Mouse (Mus musculus) lung, postnatal 36 days (tissue): ENCODE measurements around the gene Gltpd2.
"Not testable (repeated sequence)": the region's sequence is repeated elsewhere in the genome, so short reads cannot be mapped to it uniquely, and the experiment has no call there.

ENCODE experiments used
- DNase-seq: peaks from one replicate; pipeline ENCODE4 v3.0.0; 2022; ENCODE audit warnings: mixed read lengths

The Gltpd2 gene

DNA sequence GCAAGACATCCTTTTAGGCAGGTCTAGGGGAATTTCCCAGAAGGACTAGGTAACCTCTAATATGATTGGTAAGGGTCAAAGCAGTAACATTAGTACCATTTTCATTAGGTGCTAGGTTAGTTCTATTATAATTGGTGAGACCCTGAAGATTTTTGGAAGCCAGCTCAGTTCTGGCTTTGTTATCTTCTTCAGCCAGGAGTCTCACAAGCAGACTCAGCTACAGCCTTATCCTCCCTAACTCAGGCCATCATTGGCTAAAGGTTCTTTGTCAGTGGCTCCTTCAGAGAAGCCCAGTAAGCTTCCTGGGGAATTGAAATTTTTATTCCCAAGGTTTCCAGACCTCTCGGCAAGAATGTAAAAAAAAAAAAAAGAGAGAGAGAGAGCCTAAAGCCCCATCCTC, 560 bp upstream of the Gltpd2 start:
- DNase-seq: no peak

DNA sequence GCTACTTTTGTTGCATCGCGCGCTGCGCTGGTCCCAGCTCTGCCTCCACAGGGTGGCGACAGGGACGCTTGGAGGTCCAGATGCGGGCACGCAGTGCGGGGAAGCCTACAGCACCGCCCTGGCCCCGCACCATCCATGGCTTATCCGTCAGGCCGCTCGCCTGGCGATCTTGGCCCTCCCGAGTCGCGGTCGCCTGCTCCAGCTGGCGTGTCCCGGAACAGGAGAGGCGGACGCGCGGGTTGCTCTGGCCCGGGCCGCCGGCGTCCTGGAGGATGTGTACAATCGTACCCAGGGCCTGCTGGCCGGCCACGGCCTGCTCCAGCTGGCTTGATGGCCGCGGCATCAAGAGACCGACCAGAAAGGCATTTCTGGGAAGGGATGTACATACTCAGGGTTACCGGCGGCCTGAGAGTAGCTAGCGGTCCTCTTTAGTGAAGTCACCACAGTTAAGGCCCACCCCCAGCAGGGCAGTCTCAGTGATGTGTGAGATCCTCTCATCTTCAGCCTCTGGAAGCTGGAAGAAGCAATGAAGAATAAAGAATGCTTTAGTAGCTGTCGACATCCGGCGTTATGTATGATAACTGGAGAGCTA, 1.3 kb downstream of the Gltpd2 start:
- peak; percentile 35 for DNase-seq

DNA sequence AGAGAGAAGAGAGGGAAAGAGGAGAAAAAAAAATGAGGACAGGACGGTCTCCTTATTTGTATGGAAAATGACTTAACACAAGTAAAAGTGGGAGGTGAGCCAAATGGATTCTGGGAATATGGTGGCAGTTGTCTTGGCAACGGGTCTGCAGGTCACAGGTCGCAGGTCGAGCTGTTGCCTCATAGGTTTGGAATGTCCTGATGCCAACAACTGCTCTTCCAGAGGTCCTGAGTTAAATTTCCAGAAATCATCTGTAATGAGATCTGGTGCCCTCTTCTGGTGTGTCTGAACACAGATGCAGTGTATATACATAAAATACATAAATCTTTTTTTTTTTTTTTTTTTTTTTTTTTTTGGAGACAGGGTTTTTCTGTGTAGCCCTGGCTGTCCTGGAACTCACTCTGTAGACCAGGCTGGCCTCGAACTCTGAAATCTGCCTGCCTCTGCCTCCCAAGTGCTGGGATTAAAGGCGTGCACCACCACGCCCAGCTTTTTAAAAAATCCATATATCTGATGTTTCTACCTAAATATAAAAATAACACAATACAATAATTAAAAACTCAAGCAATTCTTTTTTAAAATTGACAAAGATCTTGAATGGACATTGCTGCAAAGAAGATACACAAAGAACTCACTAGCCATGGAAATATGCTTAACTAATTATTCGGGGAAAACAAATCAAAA, 4.5 kb downstream of the Gltpd2 start:
- DNase-seq: not testable (repeated sequence)

DNA sequence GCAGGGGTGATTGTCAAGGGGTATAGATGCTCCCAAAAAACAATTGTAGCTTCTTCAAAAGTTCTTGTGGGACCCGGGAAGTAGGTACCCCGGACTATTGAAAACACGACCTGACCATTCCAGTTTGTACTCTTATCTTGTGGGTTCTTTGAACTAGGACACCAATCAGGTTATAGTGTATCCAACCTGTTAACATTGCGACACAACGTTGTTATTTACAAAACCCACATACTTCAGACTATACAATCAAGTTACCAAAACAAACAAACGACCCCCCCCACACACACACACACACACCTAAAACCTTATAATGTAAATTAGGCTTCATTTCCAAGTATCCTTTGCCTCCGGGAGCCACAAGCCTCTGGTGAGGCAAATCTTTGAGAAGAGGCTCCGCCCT, 5.8 kb downstream of the Gltpd2 start:
- no peak for DNase-seq

DNA sequence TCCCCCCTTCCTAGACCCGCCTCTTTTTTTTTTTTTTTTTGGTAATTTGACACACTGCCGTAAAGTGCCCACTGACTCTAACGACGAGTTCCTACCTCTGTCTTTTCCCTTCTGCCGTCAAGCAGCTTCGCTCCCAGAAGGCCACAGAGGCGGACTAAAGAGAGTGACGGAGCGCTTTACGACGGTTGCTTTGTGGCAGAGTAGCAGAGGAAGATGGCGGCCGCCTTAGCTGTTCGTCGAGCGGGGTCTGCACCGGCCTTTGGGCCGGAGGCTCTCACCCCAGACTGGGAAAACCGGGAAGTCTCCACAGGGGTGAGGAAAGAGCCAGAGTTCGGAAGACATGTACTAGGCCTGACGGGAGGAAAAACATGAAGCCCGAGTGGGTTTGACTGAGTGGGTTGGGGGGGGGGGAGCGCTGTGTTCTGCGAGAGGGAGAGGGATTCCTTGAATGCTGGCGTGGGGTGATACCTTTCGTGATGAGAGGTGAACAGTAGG, 6.2 kb downstream of the Gltpd2 start, which contains the start of gene Psmb6:
TSS of gene Psmb6 (plus strand) at position 184 of the 495 bp plus-strand sequence.
- DNase-seq: peak; percentile 98

DNA sequence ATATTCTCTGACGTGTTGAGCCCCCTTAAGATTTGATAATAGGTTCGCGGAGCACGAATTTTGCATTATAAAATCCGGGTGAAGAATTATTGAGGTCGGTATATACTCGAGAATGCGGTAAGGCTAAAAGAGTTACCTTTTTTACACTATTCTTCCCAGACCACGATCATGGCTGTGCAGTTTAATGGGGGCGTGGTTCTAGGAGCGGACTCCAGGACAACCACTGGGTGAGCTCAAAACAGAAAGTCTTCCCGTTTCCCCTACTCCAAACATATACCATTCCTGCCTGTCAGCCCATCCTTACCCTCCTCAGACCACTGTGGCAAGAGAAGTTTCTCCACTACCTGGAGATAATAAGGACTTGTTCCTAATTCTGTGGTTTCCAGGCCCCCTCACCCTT, 6.7 kb downstream of the Gltpd2 start:
- DNase-seq: no peak

DNA sequence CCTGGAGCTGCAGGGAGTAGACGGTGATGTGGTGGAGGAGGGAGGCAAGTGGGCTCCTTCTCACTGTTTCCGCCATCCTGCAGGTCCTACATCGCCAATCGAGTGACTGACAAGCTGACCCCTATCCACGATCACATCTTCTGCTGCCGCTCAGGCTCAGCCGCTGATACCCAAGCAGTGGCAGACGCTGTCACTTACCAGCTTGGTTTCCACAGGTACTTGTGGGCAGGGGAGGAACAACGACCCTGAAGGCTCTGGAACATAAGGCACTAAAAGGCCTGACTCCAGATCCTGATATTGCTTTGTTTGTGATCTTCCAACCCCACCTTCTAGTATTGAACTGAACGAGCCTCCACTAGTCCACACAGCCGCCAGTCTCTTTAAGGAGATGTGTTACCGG, 7.2 kb downstream of the Gltpd2 start:
- DNase-seq: no peak

DNA sequence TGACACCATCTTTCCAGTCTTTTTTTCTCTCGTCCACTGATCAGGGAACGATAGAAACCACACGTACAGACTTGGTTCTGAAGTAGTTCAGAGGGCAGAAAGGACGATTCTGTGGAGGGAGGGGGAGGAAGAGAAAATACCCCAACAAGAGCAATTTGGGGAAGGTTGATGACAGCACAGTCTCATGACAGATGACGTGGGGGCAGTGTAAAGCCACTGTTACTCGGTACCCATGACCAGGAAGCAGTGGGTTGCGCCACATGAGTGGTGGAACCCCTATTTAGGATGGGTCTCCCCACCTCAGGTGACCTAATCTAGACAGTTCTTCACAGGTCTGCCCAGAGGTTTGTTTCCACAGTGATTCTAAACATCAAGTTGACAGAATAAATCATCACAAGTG, 9.6 kb downstream of the Gltpd2 start:
- peak; percentile 45 for DNase-seq

DNA sequence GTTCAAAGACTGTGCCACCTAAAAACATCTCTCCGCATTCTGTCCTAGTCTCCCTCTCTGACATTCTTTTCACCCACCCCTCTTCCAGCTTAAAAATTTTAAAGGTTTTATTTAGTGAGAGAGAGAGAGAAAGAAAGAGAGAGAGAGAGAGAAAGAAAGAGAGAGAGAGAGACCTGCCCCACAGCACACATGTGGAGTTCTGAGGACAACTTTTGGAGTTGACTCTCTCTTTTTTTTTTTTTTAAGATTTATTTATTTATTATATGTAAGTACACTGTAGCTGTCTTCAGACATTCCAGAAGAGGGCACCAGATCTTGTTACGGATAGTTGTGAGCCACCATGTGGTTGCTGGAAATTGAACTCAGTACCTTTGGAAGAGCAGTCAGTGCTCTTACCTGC, 12.1 kb downstream of the Gltpd2 start:
- DNase-seq: not testable (repeated sequence)

DNA sequence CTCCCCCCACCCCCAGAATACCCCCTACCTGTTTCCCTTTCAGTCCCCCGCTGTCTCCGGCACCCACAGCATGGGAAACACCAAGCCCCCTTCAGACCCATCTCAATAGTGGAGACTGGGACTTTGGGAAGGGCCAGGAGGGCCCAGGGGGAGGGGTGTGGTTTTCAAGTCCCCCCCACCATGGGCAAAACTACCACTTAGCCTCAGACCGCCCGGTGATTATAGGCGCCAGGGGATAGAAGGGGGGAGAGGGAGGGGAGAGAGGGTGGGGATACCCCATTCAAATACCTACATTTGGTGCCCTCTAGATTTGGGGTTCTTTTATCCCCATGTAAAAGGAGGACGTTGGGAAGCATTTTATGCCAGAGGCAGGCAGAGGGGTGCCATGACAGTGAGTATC, 13.8 kb downstream of the Gltpd2 start, which contains the start of gene Gm40193:
TSS of gene Gm40193 (minus strand) at position 101 of the 400 bp plus-strand sequence.
- no peak for DNase-seq

DNA sequence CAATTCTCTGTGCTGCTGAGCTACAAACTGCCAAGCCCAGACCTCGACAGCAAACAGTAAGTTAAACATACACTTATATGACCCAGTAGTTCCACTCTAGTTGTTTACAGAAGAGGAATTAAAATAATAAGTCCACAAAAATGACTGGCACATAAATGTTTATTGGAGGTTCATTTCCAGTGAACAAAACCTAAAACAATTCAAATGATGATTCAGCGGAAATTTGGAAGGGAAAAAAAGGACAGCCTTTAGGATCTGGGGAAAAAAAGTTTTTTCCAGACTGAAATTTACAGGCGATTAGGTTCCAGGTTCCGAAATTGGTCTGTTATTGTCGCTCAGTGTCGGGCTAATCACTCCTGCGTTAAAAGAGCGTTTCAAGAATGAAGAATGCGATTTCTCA, 20.4 kb downstream of the Gltpd2 start:
- DNase-seq: no peak

DNA sequence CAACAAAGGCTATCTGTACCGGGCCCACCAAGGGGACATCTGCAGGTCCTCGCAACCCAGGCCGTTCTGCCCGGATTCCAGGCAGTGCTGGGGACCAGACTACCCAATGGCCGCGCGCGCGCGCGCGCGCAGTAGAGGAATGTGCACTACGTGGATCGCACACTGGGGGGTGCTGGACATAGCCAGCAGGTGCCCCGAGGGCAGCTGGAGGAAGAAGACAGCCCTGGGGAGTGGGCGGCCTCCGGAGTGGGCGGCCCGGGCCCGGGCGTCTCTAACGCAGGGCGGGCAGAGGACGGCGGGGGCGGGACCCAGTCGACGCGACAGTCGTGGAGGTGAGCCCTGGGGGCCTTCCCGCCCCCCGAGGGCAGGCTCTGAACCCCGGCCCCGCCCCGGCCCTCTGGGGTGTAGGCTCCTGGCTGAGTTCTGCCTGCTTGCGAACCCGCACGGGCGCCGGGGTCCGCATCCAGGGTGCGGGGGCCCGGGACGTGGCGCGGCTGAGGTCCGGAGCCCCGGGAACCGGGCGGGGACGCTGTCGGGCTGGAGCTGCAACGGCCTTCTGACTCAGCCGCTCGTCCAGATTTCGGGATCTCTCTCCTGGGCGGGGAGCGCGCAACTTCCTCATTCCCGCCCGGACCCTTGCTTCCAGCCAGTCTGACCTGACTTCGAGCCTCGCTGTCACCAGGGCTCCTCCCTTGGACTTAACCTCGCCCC, 21.0 kb downstream of the Gltpd2 start, which contains the start of gene Pld2:
TSS of gene Pld2 (plus strand) at position 188 of the 711 bp plus-strand sequence.
- peak; percentile 96 for DNase-seq

DNA sequence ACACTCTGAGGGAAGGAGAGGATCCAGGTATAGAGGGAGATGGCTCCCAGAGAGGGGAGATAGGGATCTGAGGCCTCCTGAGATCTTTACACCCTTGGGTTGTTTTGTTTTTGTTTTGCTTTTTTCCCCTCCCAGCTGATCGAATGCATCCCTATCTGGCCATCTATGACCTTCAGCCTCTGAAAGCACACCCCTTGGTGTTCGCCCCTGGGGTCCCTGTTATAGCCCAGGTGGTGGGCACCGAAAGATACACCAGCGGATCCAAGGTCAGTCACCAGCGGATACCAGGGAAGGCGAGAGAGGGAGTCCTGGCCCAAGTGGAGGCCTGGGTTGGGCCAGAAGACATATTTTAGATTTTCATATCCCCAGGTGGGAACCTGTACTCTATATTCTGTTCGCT, 21.9 kb downstream of the Gltpd2 start:
- no peak for DNase-seq

DNA sequence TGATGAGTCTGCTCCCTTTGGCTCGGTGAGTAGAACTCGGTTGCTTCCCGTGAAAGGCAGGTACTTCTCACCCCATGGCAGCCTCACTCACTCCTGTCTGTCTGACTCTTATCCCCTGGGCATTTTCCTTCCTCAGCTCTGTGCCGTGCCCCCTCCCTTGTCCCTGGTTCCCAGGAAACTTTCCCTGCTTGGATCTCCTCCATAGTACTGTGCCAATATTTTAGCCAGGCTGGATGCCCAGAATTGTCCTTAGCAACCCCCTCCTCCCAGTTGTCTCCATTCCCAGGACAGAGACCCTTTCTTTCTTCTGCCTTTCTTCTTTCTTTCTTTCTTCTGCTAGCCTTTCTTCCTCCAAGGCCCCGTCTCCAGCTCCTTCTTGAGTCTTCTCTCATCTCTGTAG, 22.4 kb downstream of the Gltpd2 start:
- no peak for DNase-seq

DNA sequence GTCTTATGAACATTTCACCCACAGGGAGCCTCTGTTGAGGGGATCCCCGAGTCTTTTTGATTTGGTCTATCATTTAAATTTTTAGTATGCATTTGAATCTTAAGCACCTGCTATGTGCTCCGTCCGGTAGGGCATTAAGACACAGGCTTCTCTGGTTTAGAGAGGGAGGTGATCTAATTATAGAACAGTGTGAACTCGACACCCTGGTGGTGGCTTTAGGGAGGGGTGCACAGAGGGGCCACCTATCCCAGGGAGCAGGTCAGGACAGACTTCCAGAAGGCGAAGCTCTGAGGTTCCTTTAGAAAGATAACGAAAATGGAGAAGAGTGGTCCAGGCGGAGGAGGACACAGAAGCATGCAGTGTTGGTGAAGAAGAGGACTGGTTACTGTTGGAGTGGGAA, 25.5 kb downstream of the Gltpd2 start:
- DNase-seq: no peak

DNA sequence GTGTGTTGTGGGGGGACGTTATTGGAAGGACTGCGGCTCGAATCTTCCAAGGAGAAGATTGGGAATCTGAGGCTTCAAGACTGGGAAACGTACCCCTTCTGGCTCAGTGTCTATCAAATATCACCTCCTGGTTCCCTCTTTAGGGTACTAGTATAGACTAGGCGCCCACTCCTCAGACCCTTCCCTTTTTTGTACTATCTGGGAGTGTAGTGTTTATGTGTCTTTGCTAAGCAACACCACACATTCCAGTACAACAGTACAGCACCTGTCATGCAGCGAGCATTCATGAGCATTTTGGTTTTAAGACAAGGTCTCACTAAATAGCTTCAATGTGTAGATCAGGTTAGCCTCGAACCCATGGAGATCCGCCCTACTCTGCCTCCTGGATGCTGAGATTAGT, 32.5 kb downstream of the Gltpd2 start:
- peak; percentile 22 for DNase-seq

DNA sequence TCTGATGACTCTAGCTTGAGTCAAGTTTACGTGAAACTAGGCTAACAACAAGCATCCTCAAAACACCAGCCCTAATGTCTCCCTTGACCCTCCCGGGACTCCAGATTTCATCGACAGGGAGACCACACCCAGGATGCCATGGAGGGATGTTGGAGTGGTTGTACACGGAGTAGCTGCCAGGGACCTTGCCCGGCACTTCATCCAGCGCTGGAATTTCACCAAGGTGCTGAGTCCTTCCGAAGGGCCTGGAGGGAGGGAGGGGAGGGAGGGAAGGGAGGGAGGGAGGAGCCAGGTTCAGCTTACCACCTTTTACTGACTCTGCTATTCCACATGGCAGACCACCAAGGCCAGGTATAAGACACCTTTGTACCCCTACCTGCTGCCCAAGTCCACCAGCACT, 34.9 kb downstream of the Gltpd2 start:
- DNase-seq: no peak

DNA sequence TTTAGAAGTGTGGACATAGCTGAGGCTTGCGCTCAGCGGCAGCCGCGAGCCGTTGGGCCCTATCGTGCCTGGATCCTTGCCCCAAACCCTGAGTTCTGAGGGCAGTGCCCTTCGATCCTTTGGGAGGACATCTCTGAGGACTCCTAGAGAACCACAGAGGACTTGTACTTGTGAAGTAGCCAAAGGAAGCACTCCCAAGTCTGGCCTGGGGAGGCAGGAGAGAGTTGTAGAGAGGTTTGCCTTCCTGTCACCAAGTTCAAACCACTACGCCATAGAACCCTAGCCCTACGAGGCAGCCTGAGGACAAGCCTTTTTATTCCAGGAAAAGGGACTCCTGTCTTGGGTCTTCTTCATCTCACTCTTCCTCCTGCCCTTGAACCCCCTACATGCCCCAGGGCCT, 38.5 kb downstream of the Gltpd2 start:
- no peak for DNase-seq

DNA sequence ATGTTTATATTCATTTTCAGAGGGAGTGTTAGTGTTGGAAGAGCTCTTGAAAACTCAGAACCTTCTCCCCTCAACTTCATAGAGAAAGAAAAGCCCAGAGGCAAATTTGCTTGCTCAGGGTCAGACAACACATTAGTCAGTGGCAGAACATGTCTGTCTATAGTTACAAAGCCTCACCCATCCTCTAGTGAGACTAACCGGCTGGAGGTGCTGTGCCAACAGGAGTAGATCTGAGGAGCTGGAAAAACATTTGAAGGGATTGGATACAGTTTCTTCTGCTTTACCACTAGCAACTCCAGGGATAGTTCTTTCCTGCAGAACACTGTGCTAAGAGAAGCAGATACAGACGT, 42.9 kb downstream of the Gltpd2 start:
- DNase-seq: no peak

DNA sequence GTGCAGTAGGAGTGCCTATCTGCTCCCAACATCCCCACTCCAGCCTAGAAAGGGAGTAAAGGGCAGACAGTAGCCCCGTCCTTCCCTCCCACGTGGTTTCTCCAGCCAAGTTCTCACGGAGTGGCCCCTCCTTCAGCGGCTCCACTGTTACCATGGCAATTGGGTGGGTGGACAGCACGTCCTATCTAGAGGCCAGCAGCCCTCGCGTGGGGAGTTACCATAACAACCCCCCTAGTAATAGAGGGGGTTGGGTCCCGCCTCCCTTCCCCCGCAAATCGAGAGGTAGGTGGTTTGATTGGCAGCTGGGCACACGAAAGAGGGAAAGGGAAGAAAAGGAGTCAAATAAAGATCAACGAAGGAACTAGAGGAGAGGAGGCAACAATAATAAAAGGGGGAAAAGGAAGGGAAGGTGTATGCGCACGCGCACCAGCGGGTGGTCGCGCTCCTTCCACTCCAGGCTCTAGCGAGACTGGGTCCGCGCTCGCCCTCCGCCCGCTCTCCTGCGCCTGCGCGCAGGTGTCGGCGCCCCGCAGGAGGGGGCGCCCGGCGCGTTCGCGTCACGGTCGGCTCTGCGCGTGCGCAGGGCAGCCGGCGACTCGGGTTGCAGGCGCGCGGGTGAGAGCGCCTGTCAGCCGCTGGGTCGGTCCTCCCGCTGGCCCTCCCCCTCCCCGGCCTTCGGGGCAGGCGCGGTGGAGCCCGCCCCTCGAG, 43.4 kb downstream of the Gltpd2 start, which contains the start of gene Mink1:
TSS of gene Mink1 (plus strand) at position 595 of the 708 bp plus-strand sequence.
- peak; percentile 90 for DNase-seq

DNA sequence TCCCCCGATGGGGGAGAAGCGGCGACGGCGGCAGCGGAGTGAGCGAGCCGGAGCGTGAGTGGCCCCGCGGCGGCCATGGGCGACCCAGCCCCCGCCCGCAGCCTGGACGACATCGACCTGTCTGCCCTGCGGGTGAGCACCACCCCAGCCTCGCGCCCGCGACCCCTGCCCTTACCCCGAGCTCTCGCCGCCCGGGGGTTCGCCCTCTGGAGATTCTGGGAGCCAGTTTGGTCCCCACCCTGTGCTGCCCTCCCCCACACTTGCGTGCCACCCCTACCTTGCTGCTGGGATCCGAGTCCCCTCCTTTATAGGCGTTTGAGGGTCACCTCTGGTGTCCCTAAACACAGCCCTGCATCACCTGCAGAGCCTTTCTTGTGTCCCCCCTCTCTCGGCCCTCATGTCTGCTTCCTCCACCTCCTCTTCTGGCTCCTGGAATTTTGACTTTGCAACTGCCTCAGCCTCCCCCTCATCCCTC, 44.0 kb downstream of the Gltpd2 start:
- no peak for DNase-seq

DNA sequence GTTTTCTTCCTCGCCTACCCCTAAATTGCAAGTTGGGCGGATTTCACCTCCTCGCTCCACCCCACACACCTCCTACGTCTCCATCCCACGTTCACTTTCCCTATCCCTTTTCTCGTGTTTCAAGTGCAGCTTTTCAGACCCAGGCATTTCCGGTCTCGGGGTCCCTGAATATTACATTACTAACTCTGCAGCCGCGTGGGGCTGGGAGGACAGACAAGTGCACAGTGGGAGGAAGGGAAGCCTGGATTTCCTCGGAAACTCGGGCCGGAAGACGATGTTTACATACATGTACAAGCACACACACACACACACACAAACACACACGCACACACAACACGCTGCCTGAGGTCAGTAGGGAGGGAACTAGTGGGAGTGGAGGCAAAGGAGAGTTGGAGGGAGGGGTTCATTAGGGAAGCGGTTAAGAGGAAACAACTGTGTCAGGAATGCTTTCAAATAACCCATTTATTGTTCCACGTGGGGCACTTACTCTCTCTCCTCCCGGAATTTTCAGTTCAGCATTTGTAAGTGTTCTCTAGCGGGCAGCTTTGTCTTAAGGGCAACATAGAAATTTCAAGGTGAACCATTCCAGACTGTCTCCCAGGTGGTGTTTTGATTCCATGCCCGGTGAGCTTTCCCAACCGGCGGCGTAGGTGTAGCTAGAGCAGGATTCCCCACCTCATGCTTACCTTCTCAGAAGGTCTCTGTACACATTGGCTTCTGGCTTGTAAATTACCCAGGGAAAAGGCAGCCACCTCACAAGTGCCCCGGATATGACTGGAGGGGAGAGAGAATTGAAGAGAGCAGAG, 44.7 kb downstream of the Gltpd2 start:
- DNase-seq: peak; percentile 86
